Mouse (Mus musculus): ENCODE measurements at regions not wholly inside any gene's neighbourhood (a gene's known extent, or its start where the extent isn't known, plus 50 kb on each side); places are given as distances from the start of the nearest gene placed in this dataset.
"Not testable (repeated sequence)": the region's sequence is repeated elsewhere in the genome, so short reads cannot be mapped to it uniquely, and the experiment has no call there.

DNA sequence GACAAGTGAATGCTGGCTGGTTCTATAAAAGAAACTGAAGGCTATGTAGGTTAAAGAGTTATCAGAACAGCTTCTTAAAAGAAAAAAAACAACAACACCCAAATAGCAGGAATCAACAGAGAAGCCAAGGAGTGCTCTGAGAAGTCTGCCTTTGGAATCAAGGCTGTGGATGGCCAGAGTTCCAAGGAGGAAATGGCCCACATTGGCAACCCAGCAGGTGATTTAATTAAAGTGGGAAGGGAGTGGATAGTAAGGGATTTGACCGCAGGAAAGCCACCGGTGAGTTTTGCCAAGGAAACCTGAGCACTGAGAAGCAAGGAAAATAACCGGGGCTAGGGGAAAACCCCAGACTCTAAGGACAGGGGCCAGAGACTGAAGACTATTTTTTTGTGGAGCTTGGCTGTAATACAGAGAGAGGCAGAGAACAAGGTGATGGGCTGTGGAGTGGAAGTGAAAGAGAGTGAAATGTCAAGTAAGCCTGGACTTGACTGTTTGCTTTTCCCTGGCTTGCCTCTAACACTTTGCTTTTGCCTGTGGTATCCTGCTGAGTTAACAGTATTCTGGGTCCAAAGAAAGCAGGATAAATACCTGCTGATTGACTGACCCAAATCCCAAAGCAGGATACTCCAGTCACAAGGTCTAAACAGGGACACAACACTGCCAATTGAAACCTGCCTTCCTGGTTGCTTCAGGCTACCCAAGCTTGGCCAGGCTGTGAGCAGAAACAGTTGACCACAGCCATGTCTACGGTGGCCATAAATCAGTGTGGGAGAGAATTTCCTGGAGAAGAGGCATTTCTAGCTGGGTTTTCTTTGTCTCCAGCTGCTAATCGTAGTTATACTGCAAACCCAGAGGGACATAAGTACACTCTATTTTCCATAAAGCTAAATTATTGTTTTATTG, 125.9 kb downstream of the Arrdc3 start:
- peak; percentile 21 for DNase-seq (ENCODE audit: low read depth, low spot score)

DNA sequence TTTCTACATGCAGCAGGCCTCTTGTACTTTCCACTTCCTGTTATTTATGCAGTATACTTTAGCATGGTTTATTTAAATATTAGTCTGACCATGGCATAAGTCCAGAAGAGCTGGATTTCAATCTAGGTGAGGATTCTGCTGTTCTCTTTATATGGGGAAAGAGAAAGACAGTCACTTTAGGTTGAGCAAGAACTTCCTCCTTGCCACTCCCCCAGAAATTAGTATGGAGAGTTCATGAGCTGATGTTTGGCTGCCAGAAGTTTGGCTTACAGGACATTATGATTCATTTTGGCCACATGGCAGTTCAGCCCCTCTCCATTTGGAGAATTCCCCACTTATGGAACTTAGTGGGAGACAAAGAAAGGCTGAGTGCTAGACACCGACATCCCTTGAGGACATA, 130.8 kb downstream of the Arrdc3 start:
- no peak for DNase-seq (ENCODE audit: low read depth, low spot score)

DNA sequence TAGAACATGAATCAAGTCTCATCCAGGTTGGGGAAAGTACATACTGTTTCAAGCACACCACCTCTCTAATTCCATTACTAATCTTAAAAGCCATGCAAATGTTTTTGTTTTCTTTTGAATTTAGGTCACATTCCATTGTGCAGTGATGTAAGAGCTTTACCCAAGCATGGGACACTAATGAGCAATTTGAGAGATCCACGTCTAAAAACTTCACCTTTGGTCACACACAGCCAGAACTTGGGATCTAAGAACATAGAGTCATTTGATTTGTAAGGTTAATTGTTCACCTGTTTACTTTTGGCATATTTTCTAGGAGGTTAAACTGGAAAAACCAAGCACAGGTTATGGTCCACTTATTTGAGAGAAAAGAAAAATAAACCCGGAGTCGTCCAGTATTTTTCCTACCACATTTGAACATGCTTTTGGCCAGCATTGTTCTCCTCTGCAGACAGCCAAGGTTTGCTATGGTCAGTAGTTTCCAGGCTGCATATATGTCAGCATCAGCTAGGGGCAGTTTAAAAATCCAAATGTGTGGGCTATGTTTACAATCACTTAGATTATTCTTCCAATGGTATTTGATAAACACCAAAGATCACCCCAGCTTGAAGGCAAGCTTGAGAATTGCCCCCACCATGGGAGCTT, 137.0 kb downstream of the Arrdc3 start:
- DNase-seq (ENCODE audit: low read depth, low spot score): no peak

DNA sequence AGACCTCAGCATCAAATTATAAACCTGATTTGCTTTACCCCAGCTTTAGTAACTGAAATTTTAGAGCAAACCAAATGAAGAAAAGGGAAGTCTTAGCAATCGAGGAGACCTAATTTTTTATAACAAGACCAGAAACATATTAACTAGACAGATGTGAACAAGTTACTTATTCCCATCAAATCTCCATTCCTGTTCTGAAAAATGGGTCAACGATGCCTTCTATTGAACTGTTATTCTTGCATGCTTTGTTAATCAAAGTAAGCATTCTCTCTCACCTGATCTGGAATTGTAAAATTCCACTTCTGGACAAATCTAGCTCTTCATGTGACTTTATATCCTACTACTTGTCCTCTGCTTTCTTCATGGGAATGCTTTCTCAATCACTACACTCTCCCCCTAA, 137.6 kb downstream of the Arrdc3 start:
- DNase-seq (ENCODE audit: low read depth, low spot score): no peak

DNA sequence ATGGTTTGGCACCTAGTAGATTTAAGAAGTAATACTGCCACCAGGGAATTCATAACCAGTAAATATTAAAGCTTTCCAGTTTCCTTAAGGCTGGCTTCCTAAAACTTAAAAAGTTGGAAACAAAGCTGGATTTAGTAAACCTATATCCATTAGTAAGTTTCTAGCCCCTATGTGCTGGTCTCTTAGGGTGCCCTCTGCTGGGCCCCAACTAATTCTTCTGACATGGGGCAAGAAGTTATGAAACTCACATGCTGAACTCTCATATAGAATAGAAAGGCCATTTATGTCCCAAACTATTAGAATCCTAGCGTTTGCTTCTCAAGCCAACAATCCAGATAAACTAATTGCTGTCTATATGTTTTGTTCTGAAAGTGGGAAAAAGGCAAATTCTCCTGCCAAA, 139.2 kb downstream of the Arrdc3 start:
- no peak for DNase-seq (ENCODE audit: low read depth, low spot score)

DNA sequence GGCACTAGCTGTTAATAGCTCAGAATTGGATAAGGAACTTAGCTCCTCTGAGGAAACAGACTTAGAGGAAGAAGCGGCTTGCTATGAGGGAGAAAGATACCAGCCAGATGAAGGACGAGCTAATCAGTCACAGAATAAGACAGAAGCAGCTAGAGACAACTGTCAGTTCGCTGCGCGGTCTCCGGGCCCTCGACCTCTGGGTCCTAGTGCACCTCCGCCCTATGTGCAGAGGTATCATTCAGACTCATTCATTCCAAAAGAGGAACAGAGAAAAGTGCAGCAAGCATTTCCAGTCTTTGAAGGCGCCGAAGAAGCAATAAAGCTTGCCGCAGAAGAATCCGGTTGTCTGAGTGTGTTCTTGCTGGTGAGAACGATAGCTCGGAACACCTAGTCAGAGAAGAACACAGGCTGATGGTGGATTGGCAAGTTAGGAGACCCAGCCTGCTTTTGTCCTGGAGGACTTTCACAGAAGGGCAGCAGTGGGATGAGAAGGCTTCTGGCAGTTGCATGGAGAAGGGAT, 142.1 kb downstream of the Arrdc3 start:
- DNase-seq (ENCODE audit: low read depth, low spot score): not testable (repeated sequence)

DNA sequence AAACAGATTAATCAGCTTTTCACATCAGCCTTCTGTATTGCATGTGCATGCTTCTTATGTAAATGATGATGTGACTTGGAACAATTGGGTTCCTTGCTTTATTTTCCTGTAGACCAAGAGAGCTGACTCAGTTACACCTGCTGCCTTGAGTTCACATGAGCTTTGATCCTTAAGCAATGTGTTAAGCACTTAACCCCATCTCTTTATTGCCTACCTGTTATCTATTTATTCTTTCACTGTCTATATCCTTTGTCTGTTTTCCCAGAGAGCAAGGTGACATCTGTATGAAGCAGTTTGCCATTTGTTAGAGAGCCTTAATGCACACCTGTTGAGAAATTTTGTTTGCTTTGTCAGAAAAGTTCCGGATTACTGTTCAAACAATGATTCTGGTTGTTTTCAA, 154.1 kb downstream of the Arrdc3 start:
- DNase-seq (ENCODE audit: low read depth, low spot score): no peak

DNA sequence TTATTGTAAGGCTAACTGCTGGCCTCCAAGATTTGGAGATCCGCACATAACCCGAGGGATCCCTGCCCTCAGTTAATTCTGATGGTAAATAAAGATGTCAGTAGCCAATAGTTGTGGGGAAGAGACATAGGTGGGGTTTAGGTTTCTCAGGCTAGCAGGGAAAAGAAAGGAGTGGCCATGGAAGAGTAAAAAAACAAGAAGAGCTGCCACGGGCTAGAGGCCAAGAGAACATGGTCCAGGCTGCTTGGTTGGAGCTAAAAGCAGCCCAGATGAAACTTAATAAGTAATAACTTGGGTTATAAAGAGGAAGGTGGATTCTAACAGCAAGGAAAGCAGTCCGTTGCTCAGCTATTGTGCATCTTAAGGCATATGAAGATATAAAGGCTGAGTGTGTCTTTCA, 155.6 kb downstream of the Arrdc3 start:
- DNase-seq (ENCODE audit: low read depth, low spot score): no peak

DNA sequence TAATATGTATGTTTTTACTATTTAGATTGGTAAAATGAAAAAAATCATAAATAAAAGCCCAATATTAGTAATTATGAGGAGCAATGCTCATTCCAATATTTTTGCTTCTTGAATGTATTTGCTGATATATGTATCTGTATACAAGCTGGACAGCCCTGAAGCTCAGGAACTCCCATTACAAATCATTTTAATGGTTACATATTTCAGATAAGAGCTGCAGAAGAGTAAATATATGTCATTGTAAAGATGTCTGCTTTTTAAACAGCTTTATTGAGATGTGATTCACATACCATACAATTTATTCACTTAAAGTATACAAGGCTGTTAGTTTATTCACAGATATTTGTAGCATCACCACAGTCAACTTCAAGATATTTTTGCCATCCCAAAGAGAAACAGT, 157.3 kb downstream of the Arrdc3 start:
- DNase-seq (ENCODE audit: low read depth, low spot score): no peak

DNA sequence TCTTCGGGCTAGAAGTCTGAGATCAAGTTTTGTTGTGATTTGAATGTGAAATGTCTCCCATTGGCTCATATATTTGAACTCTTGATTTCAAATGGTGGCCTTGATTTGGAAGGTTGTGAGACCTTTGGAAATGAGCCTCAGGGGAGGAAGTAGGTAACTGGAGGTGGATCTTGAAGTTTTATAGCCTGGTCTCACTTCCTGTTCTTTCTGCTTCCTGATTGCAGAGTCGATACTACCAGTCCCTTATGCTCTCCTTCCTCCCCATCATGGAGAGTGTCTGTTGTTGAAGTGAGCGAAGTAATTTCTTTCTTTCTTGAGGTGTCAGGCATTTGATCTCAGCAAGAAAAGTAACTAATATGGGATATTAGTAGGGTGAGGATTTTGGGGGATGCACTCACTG, 158.5 kb downstream of the Arrdc3 start:
- no peak for DNase-seq (ENCODE audit: low read depth, low spot score)

Measured in brain, adult 2 months (tissue).